Mouse (Mus musculus): ENCODE measurements around the gene Rgs3.

Rgs3 gene

GRCm38 (mm10) chr4:62605856-62606541 lies 46.4 kb downstream of the Rgs3 start:
- no peak for DNase-seq (ENCODE audit: low spot score)

- DNase-seq (ENCODE audit: low spot score) = peak; percentile 81
Measured at GRCm38 (mm10) chr4:62606542-62606882, 46.9 kb downstream of the Rgs3 start.

GRCm38 (mm10) chr4:62606905-62607304 lies 47.3 kb downstream of the Rgs3 start:
- no peak for DNase-seq (ENCODE audit: low spot score)

GRCm38 (mm10) chr4:62607345-62607744 lies 47.7 kb downstream of the Rgs3 start:
- DNase-seq (ENCODE audit: low spot score) = no peak

- DNase-seq (ENCODE audit: low spot score) = no peak
Measured at GRCm38 (mm10) chr4:62607805-62608204, 48.2 kb downstream of the Rgs3 start.

GRCm38 (mm10) chr4:62609333-62609732 lies 49.7 kb downstream of the Rgs3 start:
- DNase-seq (ENCODE audit: low spot score) = no peak

- DNase-seq (ENCODE audit: low spot score) = no peak
Measured at GRCm38 (mm10) chr4:62610142-62610675, 50.6 kb downstream of the Rgs3 start.

GRCm38 (mm10) chr4:62612601-62613501 lies 53.2 kb downstream of the Rgs3 start:
- DNase-seq (ENCODE audit: low spot score) = no peak

- no peak for DNase-seq (ENCODE audit: low spot score)
Measured at GRCm38 (mm10) chr4:62613646-62614365, 54.2 kb downstream of the Rgs3 start.

GRCm38 (mm10) chr4:62617856-62618440 lies 58.3 kb downstream of the Rgs3 start:
- DNase-seq (ENCODE audit: low spot score) = no peak

- DNase-seq (ENCODE audit: low spot score) = no peak
Measured at GRCm38 (mm10) chr4:62619232-62619964, 59.8 kb downstream of the Rgs3 start.

GRCm38 (mm10) chr4:62619965-62620244 lies 60.3 kb downstream of the Rgs3 start:
- no peak for DNase-seq (ENCODE audit: low spot score)

GRCm38 (mm10) chr4:62621151-62621550 lies 61.5 kb downstream of the Rgs3 start:
- no peak for DNase-seq (ENCODE audit: low spot score)

- DNase-seq (ENCODE audit: low spot score) = no peak
Measured at GRCm38 (mm10) chr4:62621880-62622675, 62.4 kb downstream of the Rgs3 start.

GRCm38 (mm10) chr4:62623251-62624015 lies 63.8 kb downstream of the Rgs3 start:
- DNase-seq (ENCODE audit: low spot score) = no peak

- DNase-seq (ENCODE audit: low spot score) = no peak
Measured at GRCm38 (mm10) chr4:62624679-62625450, 65.2 kb downstream of the Rgs3 start.

GRCm38 (mm10) chr4:62625451-62626061 lies 65.9 kb downstream of the Rgs3 start:
- DNase-seq (ENCODE audit: low spot score) = no peak

GRCm38 (mm10) chr4:62626228-62627026 lies 66.8 kb downstream of the Rgs3 start:
- no peak for DNase-seq (ENCODE audit: low spot score)

Measured in testis, postnatal 14 days (tissue).